Mouse (Mus musculus): ENCODE results near the gene Clec4a3.
"Not testable (repeated sequence)": the region's sequence is repeated elsewhere in the genome, so short reads cannot be mapped to it uniquely, and the experiment has no call there.

GRCm38 (mm10) chr6:123004696-123005095 is 52.4 kb downstream of the Clec4a3 start:
- not testable (repeated sequence) for TF ChIP-seq CTCF (IDR thresholded peaks at IDR 0.05; ENCODE audit: low read depth, low read length); POLR2A (IDR thresholded peaks at IDR 0.05; ENCODE audit: insufficient read depth, low read length); EP300 (IDR thresholded peaks at IDR 0.05; ENCODE audit: insufficient read depth, low read depth, low read length)

All from ES-Bruce4 (cell line).